8 mouse cellular contexts compared by ENCODE assay signal in genomic region chr4:137862516-137863240, GRCm38 (mm10). TPM values are rescaled to one million over a fixed set of nuclear protein-coding genes. Genes with fewer than 3 reads are reported as not detected.
DNase-seq lines count a peak whose midpoint lies in the region; ATAC-seq lines count a peak whose summit lies in the region.

No protein-coding gene starts in this region.

- H3K4me2 ChIP-seq in heart, embryonic 16.5 days (ENCODE audit: low read depth, low read length), result peak overlapping the region; percentile 93
- H3K4me2 ChIP-seq in embryonic facial prominence, embryonic 14.5 days (ENCODE audit: low read depth, low read length), result peak overlapping the region; percentile 82
- peak overlapping the region; percentile 85 for H3K4me2 ChIP-seq in limb, embryonic 13.5 days (replicated peaks)

- peaks cover 25% of the 10 kb centered on the region for H3K4me1 ChIP-seq in heart, embryonic 16.5 days (ENCODE audit: control insufficient read depth, insufficient read depth, low read length)
- peaks cover 47% of the 10 kb centered on the region for H3K4me1 ChIP-seq in embryonic facial prominence, embryonic 14.5 days (ENCODE audit: control insufficient read depth, insufficient read depth, low read length)
- peaks cover 62% of the 10 kb centered on the region for H3K4me1 ChIP-seq in limb, embryonic 13.5 days

- H3K36me3 ChIP-seq in heart, embryonic 16.5 days (ENCODE audit: control insufficient read depth, insufficient read depth), result no peaks in the 10 kb centered on the region
- H3K36me3 ChIP-seq in embryonic facial prominence, embryonic 14.5 days (ENCODE audit: control insufficient read depth, insufficient read depth, low read length), result no peaks in the 10 kb centered on the region
- H3K36me3 ChIP-seq in limb, embryonic 13.5 days, result no peaks in the 10 kb centered on the region

- DNase-seq in heart, postnatal 25 days (ENCODE audit: low spot score), result no peak
- peak; percentile 66 for DNase-seq in adrenal gland, postnatal 10 days
- no peak for DNase-seq in embryonic facial prominence, embryonic 14.5 days (ENCODE audit: low spot score)
- DNase-seq in frontal cortex, adult 2 months (ENCODE audit: extremely low spot score in 1 of 2, low spot score in 1 of 2), result no peak
- no peak for DNase-seq in adipocyte (ENCODE audit: low spot score)
- DNase-seq in layer of hippocampus, postnatal 36 days, result no peak

- intact Hi-C loops in heart, postnatal 25 days (cut with DNase I), result no loop called here

- no peaks in the 10 kb centered on the region for H3K9me3 ChIP-seq in heart, embryonic 16.5 days (replicated peaks; ENCODE audit: control insufficient read depth, low read length)
- H3K9me3 ChIP-seq in embryonic facial prominence, embryonic 14.5 days (ENCODE audit: control insufficient read depth, low read length), result no peaks in the 10 kb centered on the region
- no peaks in the 10 kb centered on the region for H3K9me3 ChIP-seq in limb, embryonic 13.5 days

- 12% methylated on average over 21 of the region's 21 CpGs for WGBS in heart, embryonic 16.5 days
- 7% methylated on average over 19 of the region's 21 CpGs for whole genome bisulfite sequencing in embryonic facial prominence, embryonic 14.5 days
- 9% methylated on average over 21 of the region's 21 CpGs for WGBS in limb, embryonic 13.5 days

- ATAC-seq in heart, embryonic 16.5 days (replicated peaks; ENCODE audit: extremely low read depth, insufficient read depth, low FRiP score), result 0 out of 2 replicates have a peak, but pooled peaks have one; percentile 2
- no peak for ATAC-seq in embryonic facial prominence, embryonic 14.5 days (ENCODE audit: low read depth)
- ATAC-seq in limb, embryonic 13.5 days (ENCODE audit: low FRiP score, low read depth), result no peak

- peak overlapping the region; percentile 51 for H3K27ac ChIP-seq in heart, embryonic 16.5 days (ENCODE audit: low read length)
- H3K27ac ChIP-seq in embryonic facial prominence, embryonic 14.5 days (replicated peaks; ENCODE audit: low read depth, low read length), result peak overlapping the region; percentile 63; the same call in 1 of the 2 replicates
- H3K27ac ChIP-seq in limb, embryonic 13.5 days, result 0 out of 2 replicates have a peak overlapping the region, but pooled peaks have one; percentile 48

- H3K9ac ChIP-seq in heart, embryonic 16.5 days (ENCODE audit: low read length), result peak overlapping the region; percentile 90
- peak overlapping the region; percentile 81 for H3K9ac ChIP-seq in embryonic facial prominence, embryonic 14.5 days (ENCODE audit: low read depth, low read length)
- peak overlapping the region; percentile 91 for H3K9ac ChIP-seq in limb, embryonic 13.5 days

- H3K27me3 ChIP-seq in heart, embryonic 16.5 days (ENCODE audit: control insufficient read depth, insufficient read depth, low read length), result no peaks in the 10 kb centered on the region
- H3K27me3 ChIP-seq in embryonic facial prominence, embryonic 14.5 days (replicated peaks; ENCODE audit: control insufficient read depth, insufficient read depth, low read length), result no peaks in the 10 kb centered on the region
- H3K27me3 ChIP-seq in limb, embryonic 13.5 days, result no peaks in the 10 kb centered on the region

- peak overlapping the region; percentile 87 for H3K4me3 ChIP-seq in heart, embryonic 16.5 days (ENCODE audit: low read length)
- peak overlapping the region; percentile 82 for H3K4me3 ChIP-seq in embryonic facial prominence, embryonic 14.5 days (ENCODE audit: low read depth, low read length)
- peak overlapping the region; percentile 84 for H3K4me3 ChIP-seq in limb, embryonic 13.5 days

RNA-seq across cellular contexts. Expression of gene Ece1, which starts 0.6 kb away (rescaled TPM):
- 57.2 and 69.2 TPM in 2 replicates for polyA plus RNA-seq in heart, embryonic 16.5 days (2015; fragmentation: Nextera tagmentation; extraction: Ambion mirVana)
- total RNA-seq in heart, postnatal 25 days (2021), result 100 to 1,000 TPM in 1 of 2 experiments, 10 to 100 TPM in 1; 91.2 to 111 TPM
- total RNA-seq in adrenal gland, postnatal 10 days (2021), result 100 to 1,000 TPM; 183 to 188 TPM
- 57.8 and 62.1 TPM in 2 replicates for polyA plus RNA-seq in embryonic facial prominence, embryonic 14.5 days (2014; fragmentation: Nextera tagmentation; extraction: Ambion mirVana)
- polyA plus RNA-seq in limb, embryonic 13.5 days (2015; fragmentation: Nextera tagmentation; extraction: Ambion mirVana), result 29.2 and 31.4 TPM in 2 replicates
- 24.6 and 29.5 TPM in 2 replicates for polyA plus RNA-seq in frontal cortex, adult 2 months (2012; rRNA removed)
- total RNA-seq in layer of hippocampus, postnatal 36 days (2021), result 10 to 100 TPM; 54.4 to 57.3 TPM
